Mouse (Mus musculus) effector memory CD4-positive, alpha-beta T cell, adult 7 months (primary cell): Measurements from ENCODE around the gene Adat1. TPM values are rescaled to one million over a fixed set of nuclear protein-coding genes. Genes with fewer than 3 reads are reported as not detected.

ENCODE experiments used
- polyA plus RNA-seq: library from polyadenylated mRNA; unstranded; fragments of 100-300 nt; shearing (Covaris generic); gene quantifications from one replicate; pipeline ENCODE4 v1.2.1, GENCODE M21; 2017

Gene Adat1
- polyA plus RNA-seq = 4.1 TPM

GRCm38 (mm10) chr8:111992013-111992702 is at the start of gene Adat1:
Adat1 (minus strand) TSS chr8:111992302.

DNA sequence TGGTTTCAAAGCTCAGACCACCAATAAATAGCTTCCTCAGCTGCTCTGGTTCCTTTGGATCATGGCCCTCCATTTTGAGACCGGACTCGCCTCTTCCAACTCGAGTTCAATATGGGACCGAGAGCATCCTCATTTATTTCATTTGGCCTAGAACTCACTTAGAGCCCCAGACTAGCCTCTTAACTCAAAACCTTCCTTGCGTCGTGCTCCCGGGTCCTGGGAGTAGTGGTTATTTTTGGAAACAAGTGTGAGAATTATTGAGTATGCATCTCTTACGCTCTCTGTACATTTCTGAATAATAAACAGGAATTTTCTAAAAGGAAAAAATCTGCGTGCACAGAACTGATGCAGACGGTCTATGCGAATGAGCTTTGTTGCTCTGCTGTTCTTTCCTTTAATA is 22.8 kb upstream of the Adat1 start, which contains the start of gene Gm6793:
Gene Gm6793, minus strand, starts transcription at position 101 of the 400 bp plus-strand sequence.

DNA sequence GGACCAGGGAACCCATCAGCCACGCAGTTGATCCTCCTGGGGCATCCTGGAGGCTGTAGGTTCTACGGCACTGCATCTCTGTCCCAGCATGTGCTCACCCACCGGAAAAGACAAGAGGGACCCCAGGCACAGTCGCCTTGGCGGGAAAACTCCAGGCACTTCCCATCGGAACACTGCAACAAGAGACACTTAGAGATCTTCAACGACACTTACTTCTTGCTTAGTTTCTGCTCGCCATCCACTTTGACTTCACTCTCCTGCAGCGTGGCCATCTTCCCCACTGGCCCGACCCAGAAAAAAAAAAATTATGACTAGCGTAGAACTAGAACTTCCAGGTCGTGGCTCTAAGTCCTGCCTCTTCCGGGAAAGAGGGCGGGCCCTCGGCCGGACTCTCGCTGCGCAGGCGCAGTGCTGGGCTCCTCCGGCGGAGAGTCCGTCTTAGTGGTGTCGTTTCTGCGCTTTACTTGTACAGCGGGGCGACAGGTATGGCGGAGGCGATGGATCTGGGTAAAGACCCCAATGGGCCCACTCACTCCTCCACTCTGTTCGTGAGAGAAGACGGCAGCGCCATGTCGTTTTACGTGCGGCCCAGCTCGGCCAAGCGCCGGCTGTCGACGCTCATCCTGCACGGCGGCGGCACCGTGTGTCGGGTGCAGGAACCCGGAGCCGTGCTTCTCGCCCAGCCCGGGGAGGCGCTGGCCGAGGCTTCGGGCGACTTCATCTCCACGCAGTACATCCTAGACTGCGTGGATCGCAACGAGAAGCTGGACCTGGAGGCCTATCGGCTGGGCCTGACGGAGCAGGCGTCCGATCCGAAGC is 19.1 kb upstream of the Adat1 start, which contains the start of the genes Kars and Terf2ip:
Gene Kars, minus strand, starts transcription at position 327 of the 819 bp plus-strand sequence.
Gene Terf2ip, plus strand, starts transcription at position 402 of the 819 bp plus-strand sequence.

GRCm38 (mm10) chr8:111940171-111941100 is 51.7 kb downstream of the Adat1 start, which contains the start of gene Gabarapl2:
Gabarapl2 (plus strand) TSS chr8:111940703.

DNA sequence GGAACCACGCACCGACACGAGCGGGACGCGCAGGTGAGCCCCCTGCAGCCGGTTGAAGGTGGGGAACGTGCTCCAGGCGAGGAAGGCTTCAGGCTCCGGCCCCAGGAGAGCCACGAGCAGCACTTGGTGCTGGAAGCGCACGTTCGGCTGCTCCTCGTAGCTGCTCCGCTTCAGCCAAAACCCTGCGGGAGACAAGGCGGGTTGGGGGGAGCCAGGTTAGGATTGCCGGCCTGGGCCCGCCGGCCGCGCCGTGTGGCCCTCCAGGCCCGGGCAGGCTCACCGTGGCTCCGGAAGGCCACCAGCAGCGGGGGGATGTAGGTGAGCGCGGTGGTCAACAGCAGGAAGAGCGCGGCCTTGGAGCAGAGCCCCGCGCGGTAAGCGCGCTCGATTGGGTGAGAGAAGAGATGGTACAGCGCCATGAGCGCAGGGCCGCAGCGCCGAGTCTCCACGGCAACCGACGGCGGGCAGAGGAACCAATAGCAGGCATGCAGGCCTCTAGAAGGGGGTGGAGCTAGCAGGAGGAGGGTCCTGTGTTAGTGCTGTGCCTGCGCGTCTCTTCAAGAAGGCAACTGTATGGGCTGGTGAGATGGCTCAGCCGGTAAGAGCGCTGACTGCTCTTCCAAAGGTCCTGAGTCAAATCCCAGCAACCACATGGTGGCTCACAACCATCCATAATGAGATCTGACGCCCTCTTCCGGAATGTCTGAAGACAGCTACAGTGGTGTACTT is 58.6 kb downstream of the Adat1 start, which contains the start of gene Tmem231:
Gene Tmem231, minus strand, starts transcription at position 534 of the 729 bp plus-strand sequence.

Other genes with a start within 250 kb of the Adat1 start
- 0.29 TPM for gene Bcar1, start 248.5 kb downstream of the Adat1 start, polyA plus RNA-seq
- gene Cfdp1, start 138.0 kb downstream of the Adat1 start, polyA plus RNA-seq = 60.3 TPM
- 1.2 TPM for gene Tmem170, start 115.6 kb downstream of the Adat1 start, polyA plus RNA-seq
- 0.17 TPM for gene Chst5, start 81.9 kb downstream of the Adat1 start, polyA plus RNA-seq
- 0.99 TPM for gene Tmem231, start 58.4 kb downstream of the Adat1 start, polyA plus RNA-seq
- 327 TPM for gene Gabarapl2, start 51.6 kb downstream of the Adat1 start, polyA plus RNA-seq
- 78.8 TPM for gene Kars, start 19.0 kb upstream of the Adat1 start, polyA plus RNA-seq
- 17.3 TPM for gene Terf2ip, start 19.1 kb upstream of the Adat1 start, polyA plus RNA-seq
- 2.4 TPM for gene Gm6793, start 22.7 kb upstream of the Adat1 start, polyA plus RNA-seq